Mouse (Mus musculus): ENCODE results near the gene Gm10053. TPM values are rescaled to one million over a fixed set of nuclear protein-coding genes. Genes with fewer than 3 reads are reported as not detected.

Gm10053 gene
- polyA plus RNA-seq, 2 experiments: 41.7 to 173 TPM

DNA sequence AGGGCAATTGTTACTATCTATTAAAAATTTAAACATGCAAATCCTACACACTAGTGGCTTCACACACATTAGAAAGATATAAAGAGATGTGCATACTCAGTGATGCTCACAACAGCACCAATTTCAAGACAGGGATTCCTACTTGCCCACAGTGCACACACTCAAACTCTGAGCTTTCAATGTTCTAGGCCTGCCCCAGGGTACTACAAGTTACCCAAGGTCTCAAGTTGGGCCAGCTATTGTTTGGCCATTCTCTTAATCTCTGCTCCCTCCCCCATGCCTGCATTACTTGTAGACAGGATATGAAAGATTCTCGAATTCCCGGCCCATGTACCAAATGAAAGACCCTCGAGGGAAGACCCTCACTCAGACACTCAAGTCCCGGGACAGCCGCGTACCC lies 32.2 kb downstream of the Gm10053 start:
- Histone ChIP-seq H3K9ac (replicated peaks) (no peak overlapping the region), H3K27ac (no peak overlapping the region), H3K4me3 (ENCODE audit: insufficient read depth in 1 of 2, low read depth in 2 of 2, low read length in 2 of 2) (no peak overlapping the region), H3K4me2 (ENCODE audit: low read depth) (no peak overlapping the region), H3K27me3 (ENCODE audit: control insufficient read depth, insufficient read depth, low read length) (peaks cover 12% of the 10 kb centered on the region), H3K9me3 (ENCODE audit: control insufficient read depth, low read length) (no peaks in the 10 kb centered on the region), H3K36me3 (replicated peaks; ENCODE audit: control insufficient read depth, insufficient read depth, low read depth) (no peaks in the 10 kb centered on the region), H3K4me1 (replicated peaks; ENCODE audit: control insufficient read depth in 2 of 2, insufficient read depth in 2 of 2, low read length in 1 of 2) (no peaks in the 10 kb centered on the region)
- no peak for DNase-seq (ENCODE audit: low read depth in 3 of 3, low spot score in 3 of 3)
- WGBS (ENCODE audit: insufficient replicate concordance): 45% methylated on average over 4 of the region's 6 CpGs
- no peak for TF ChIP-seq EP300 (IDR thresholded peaks at IDR 0.05; ENCODE audit: low read depth)
- TF ChIP-seq CTCF (IDR thresholded peaks at IDR 0.05; ENCODE audit: low read depth): no peak
- ATAC-seq (ENCODE audit: insufficient read depth): no peak

DNA sequence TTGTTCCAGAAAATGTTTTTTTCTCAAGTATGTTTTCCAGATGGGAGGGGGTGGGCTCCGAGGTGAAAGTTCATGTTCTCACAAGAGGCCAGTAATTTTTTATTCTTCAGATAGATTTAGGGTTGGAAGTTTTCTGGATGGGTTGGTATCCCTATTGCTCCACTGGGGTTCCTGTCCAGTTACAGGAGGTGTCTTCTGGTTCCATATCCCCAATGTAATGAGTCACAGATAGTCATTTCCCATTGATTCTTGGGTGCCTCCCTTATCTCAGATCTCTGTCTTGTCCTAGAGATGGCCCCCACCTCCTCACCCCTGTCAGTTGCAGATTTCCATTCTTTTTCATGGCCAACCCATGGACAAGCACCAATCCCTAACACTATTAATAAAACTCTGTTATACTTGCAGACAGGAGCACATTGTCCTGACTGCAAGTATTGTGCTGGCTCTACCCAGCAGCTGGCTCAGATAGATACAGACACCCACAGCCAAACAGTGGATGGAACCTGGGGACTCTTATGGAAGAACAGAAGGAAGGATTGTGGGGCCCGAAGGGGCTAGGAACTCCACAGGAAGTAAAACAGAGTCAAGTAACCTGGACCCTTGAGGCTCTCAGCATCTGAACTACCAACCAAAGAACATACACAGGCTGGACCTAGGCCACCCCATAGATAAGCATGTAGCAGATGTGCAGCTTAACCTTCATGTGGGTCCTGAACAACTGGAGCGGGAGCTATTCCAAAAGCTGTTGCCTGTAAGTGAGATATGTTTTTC lies 33.1 kb downstream of the Gm10053 start:
- peaks cover 4% of the 10 kb centered on the region for H3K27me3 ChIP-seq (ENCODE audit: control insufficient read depth, insufficient read depth, low read length)
- no peak overlapping the region for H3K27ac ChIP-seq
- no peak overlapping the region for H3K4me2 ChIP-seq (ENCODE audit: low read depth)
- whole genome bisulfite sequencing (ENCODE audit: insufficient replicate concordance): 68% methylated on average over 3 of the region's 3 CpGs
- no peaks in the 10 kb centered on the region for H3K4me1 ChIP-seq (replicated peaks; ENCODE audit: control insufficient read depth in 2 of 2, insufficient read depth in 2 of 2, low read length in 1 of 2)
- DNase-seq (ENCODE audit: low read depth in 3 of 3, low spot score in 3 of 3) (no peak), ATAC-seq (ENCODE audit: insufficient read depth) (no peak)
- H3K9ac ChIP-seq (replicated peaks): no peak overlapping the region
- no peaks in the 10 kb centered on the region for H3K9me3 ChIP-seq (ENCODE audit: control insufficient read depth, low read length)
- H3K36me3 ChIP-seq (replicated peaks; ENCODE audit: control insufficient read depth, insufficient read depth, low read depth): no peaks in the 10 kb centered on the region
- H3K4me3 ChIP-seq (ENCODE audit: insufficient read depth in 1 of 2, low read depth in 2 of 2, low read length in 2 of 2): no peak overlapping the region
- TF ChIP-seq EP300 (IDR thresholded peaks at IDR 0.05; ENCODE audit: low read depth) (no peak), CTCF (IDR thresholded peaks at IDR 0.05; ENCODE audit: low read depth) (no peak)

DNA sequence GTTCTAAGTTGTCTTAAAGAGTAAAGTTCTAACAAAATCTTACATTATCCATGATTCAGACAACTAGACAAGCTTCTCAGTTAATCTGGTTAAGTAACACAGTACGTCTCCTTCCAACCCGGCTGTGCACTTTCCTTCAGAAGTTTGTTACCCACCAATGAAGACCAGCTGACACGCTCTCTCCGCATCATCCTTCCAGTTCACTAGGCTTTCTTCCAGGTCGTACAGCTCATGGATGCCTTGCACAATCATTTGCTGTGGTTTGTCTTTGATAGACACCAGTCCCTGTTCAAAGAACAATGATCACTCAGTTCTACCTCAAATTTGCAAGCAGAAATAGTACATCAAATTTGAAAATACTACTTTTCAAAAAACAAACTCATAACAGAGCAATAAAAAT lies 45.4 kb downstream of the Gm10053 start:
- Histone ChIP-seq H3K27me3 (ENCODE audit: control insufficient read depth, insufficient read depth, low read length) (no peaks in the 10 kb centered on the region), H3K27ac (no peak overlapping the region), H3K36me3 (replicated peaks; ENCODE audit: control insufficient read depth, insufficient read depth, low read depth) (peaks cover 6% of the 10 kb centered on the region; the same call in 1 of the 2 replicates), H3K4me3 (ENCODE audit: insufficient read depth in 1 of 2, low read depth in 2 of 2, low read length in 2 of 2) (no peak overlapping the region), H3K4me1 (replicated peaks; ENCODE audit: control insufficient read depth in 2 of 2, insufficient read depth in 2 of 2, low read length in 1 of 2) (no peaks in the 10 kb centered on the region), H3K9me3 (ENCODE audit: control insufficient read depth, low read length) (no peaks in the 10 kb centered on the region), H3K9ac (replicated peaks) (no peak overlapping the region), H3K4me2 (ENCODE audit: low read depth) (no peak overlapping the region)
- ATAC-seq (ENCODE audit: insufficient read depth) (no peak), DNase-seq (ENCODE audit: low read depth in 3 of 3, low spot score in 3 of 3) (no peak)
- WGBS (ENCODE audit: insufficient replicate concordance): 81% methylated on average over 5 of the region's 5 CpGs
- TF ChIP-seq EP300 (IDR thresholded peaks at IDR 0.05; ENCODE audit: low read depth) (no peak), CTCF (IDR thresholded peaks at IDR 0.05; ENCODE audit: low read depth) (no peak)

Other genes with a start within 250 kb of the Gm10053 start
- 0.03 and 0.04 TPM in 2 replicates for gene Tmem252, start 201.7 kb upstream of the Gm10053 start, polyA plus RNA-seq (2012; rRNA removed)
- 0.03 and 0.11 TPM in 2 replicates for gene Tmem252, start 201.7 kb upstream of the Gm10053 start, polyA plus RNA-seq (2014; fragmentation: Nextera tagmentation; extraction: Ambion mirVana)
- 0.28 and 0.32 TPM in 2 replicates for gene Pgm5, start 13.8 kb upstream of the Gm10053 start, polyA plus RNA-seq (2012; rRNA removed)
- 0.08 TPM in 1 of 2 replicates, not detected in the other for gene Pgm5, start 13.8 kb upstream of the Gm10053 start, polyA plus RNA-seq (2014; fragmentation: Nextera tagmentation; extraction: Ambion mirVana)
- gene Foxd4, start 25.5 kb downstream of the Gm10053 start, polyA plus RNA-seq (2012; rRNA removed): not detected in 2 replicates
- gene Foxd4, start 25.5 kb downstream of the Gm10053 start, polyA plus RNA-seq (2014; fragmentation: Nextera tagmentation; extraction: Ambion mirVana): not detected in 2 replicates
- gene Cbwd1, start 85.9 kb downstream of the Gm10053 start, polyA plus RNA-seq (2012; rRNA removed): 2.6 and 5.8 TPM in 2 replicates
- 9.7 and 10.6 TPM in 2 replicates for gene Cbwd1, start 85.9 kb downstream of the Gm10053 start, polyA plus RNA-seq (2014; fragmentation: Nextera tagmentation; extraction: Ambion mirVana)
- gene Dock8, start 123.8 kb downstream of the Gm10053 start, polyA plus RNA-seq (2012; rRNA removed): 2.8 and 3.4 TPM in 2 replicates
- gene Dock8, start 123.8 kb downstream of the Gm10053 start, polyA plus RNA-seq (2014; fragmentation: Nextera tagmentation; extraction: Ambion mirVana): 5.9 TPM in 2 replicates

All from liver, embryonic 14.5 days (tissue).